Mouse (Mus musculus) heart, postnatal 0 days (tissue): ENCODE data around the gene Chn2. TPM values are rescaled to one million over a fixed set of nuclear protein-coding genes. Genes with fewer than 3 reads are reported as not detected.

ENCODE experiments used
- ATAC-seq: fragments of 200-750 bp; cut with Nextera tagmentation; 2 replicates; pipeline ENCODE4 v1.8.0; 2017; ENCODE audit warnings: low read depth, moderate number of reproducible peaks, moderate library complexity; ENCODE audit not compliant: insufficient read depth
- DNase-seq: peaks from one replicate; pipeline ENCODE4 v3.0.0-alpha.2; 2016; ENCODE audit warnings: low spot score
- H3K27ac ChIP-seq: fragments of 300-500 bp; sonication (generic); 2 replicates; pipeline ENCODE4 v1.5.1; 2014; ENCODE audit warnings: low read depth, mild to moderate bottlenecking
- H3K27me3 ChIP-seq: fragments of 300-500 bp; sonication (generic); 2 replicates; pipeline ENCODE4 v1.6.1; 2014; ENCODE audit warnings: low read length, mixed read lengths; ENCODE audit not compliant: control insufficient read depth, insufficient read depth
- H3K36me3 ChIP-seq: fragments of 300-500 bp; sonication (generic); replicated peaks from 2 replicates; pipeline ENCODE4 v1.6.1; 2014; ENCODE audit warnings: low read length, mixed read lengths; ENCODE audit not compliant: control insufficient read depth, insufficient read depth
- H3K4me1 ChIP-seq: fragments of 300-500 bp; sonication (generic); 2 replicates; pipeline ENCODE4 v1.6.1; 2014; ENCODE audit warnings: antibody characterized with exemption; ENCODE audit not compliant: control insufficient read depth, insufficient read depth
- H3K4me2 ChIP-seq: fragments of 300-500 bp; sonication (generic); 2 replicates; pipeline ENCODE4 v1.6.1; 2014; ENCODE audit warnings: low read depth, mild to moderate bottlenecking, low read length, moderate library complexity
- H3K4me3 ChIP-seq: fragments of 300-500 bp; sonication (generic); 2 replicates; pipeline ENCODE4 v1.5.1; 2014; ENCODE audit warnings: low read depth, low read length
- H3K9ac ChIP-seq: fragments of 300-500 bp; sonication (generic); replicated peaks from 2 replicates; pipeline ENCODE4 v1.6.1; 2014; ENCODE audit warnings: low read depth, low read length, mixed read lengths
- H3K9me3 ChIP-seq: fragments of 300-500 bp; sonication (generic); replicated peaks from 2 replicates; pipeline ENCODE4 v1.6.1; 2016; ENCODE audit warnings: low read length; ENCODE audit not compliant: control insufficient read depth
- CTCF ChIP-seq: IDR thresholded peaks from 2 replicates; pipeline ENCODE4 v1.5.1; 2016; ENCODE audit warnings: antibody characterized with exemption, control low read depth, low read depth
- EP300 ChIP-seq: IDR thresholded peaks from 2 replicates; pipeline ENCODE4 v1.6.1; 2016; ENCODE audit warnings: antibody characterized with exemption, low read depth
- WGBS: fragments of 180-500 bp; shearing (Covaris S2); extraction: QIAGEN DNeasy Blood & Tissue Kit; methylation state at CpG from one replicate; pipeline ENCODE4 v1.1.7; 2014; 5-methylcytosine and 5-hydroxymethylcytosine counted together
- polyA plus RNA-seq: library from polyadenylated mRNA; unstranded; fragments of >200 nt; fragmentation: Nextera tagmentation; extraction: Ambion mirVana; gene quantifications from 2 replicates; pipeline ENCODE4 v1.2.1, GENCODE M21; 2015
- total RNA-seq: library from RNA; depleted of rRNA; stranded (reverse); fragments of >200 nt; gene quantifications from 2 replicates; pipeline ENCODE4 v1.2.3, GENCODE M21; 2014; ENCODE audit warnings: low replicate concordance

The Chn2 gene
- total and polyA plus RNA-seq, 2 experiments from 2014 or later, result 2.0 to 12.2 TPM

- DNase-seq, result no peak
- Histone ChIP-seq H3K27ac (no peak overlapping the region), H3K36me3 (no peaks in the 10 kb centered on the region), H3K4me1 (no peaks in the 10 kb centered on the region), H3K9ac (no peak overlapping the region), H3K4me2 (no peak overlapping the region), H3K4me3 (no peak overlapping the region), H3K27me3 (no peaks in the 10 kb centered on the region), H3K9me3 (no peaks in the 10 kb centered on the region)
- 75% methylated on average over 16 of the region's 16 CpGs for WGBS
- ATAC-seq, result no peak
- TF ChIP-seq CTCF (no peak), EP300 (no peak)
Observed at GRCm38 (mm10) chr6:54008448-54009120, 30.8 kb upstream of the Chn2 start.

GRCm38 (mm10) chr6:54009293-54009692 is 30.1 kb upstream of the Chn2 start:
- DNase-seq, result no peak
- H3K4me2 ChIP-seq, result no peak overlapping the region
- H3K4me3 ChIP-seq, result no peak overlapping the region
- H3K27ac ChIP-seq, result no peak overlapping the region
- H3K4me1 ChIP-seq, result no peaks in the 10 kb centered on the region
- H3K9ac ChIP-seq, result no peak overlapping the region
- no peak for TF ChIP-seq EP300
- no peak for TF ChIP-seq CTCF
- no peaks in the 10 kb centered on the region for H3K9me3 ChIP-seq
- H3K27me3 ChIP-seq, result no peaks in the 10 kb centered on the region
- WGBS, result 31% methylated on average over 4 of the region's 4 CpGs
- no peaks in the 10 kb centered on the region for H3K36me3 ChIP-seq
- no peak for ATAC-seq

- no peaks in the 10 kb centered on the region for H3K36me3 ChIP-seq
- no peaks in the 10 kb centered on the region for H3K27me3 ChIP-seq
- no peak overlapping the region for H3K4me2 ChIP-seq
- no peaks in the 10 kb centered on the region for H3K9me3 ChIP-seq
- H3K27ac ChIP-seq, result no peak overlapping the region
- no peak overlapping the region for H3K4me3 ChIP-seq
- ATAC-seq (no peak), DNase-seq (no peak)
- H3K4me1 ChIP-seq, result no peaks in the 10 kb centered on the region
- TF ChIP-seq EP300 (no peak), CTCF (no peak)
- 84% methylated on average over 9 of the region's 9 CpGs for WGBS
- no peak overlapping the region for H3K9ac ChIP-seq
Observed at GRCm38 (mm10) chr6:54010362-54010761, 29.0 kb upstream of the Chn2 start.

GRCm38 (mm10) chr6:54012163-54012562 is 27.2 kb upstream of the Chn2 start:
- WGBS, result 82% methylated on average over 1 of the region's 1 CpGs
- Histone ChIP-seq H3K36me3 (no peaks in the 10 kb centered on the region), H3K9me3 (no peaks in the 10 kb centered on the region), H3K4me2 (no peak overlapping the region), H3K9ac (no peak overlapping the region), H3K4me3 (no peak overlapping the region), H3K4me1 (no peaks in the 10 kb centered on the region), H3K27me3 (no peaks in the 10 kb centered on the region), H3K27ac (no peak overlapping the region)
- no peak for ATAC-seq
- no peak for DNase-seq
- TF ChIP-seq CTCF (no peak), EP300 (no peak)

- no peak overlapping the region for H3K9ac ChIP-seq
- H3K9me3 ChIP-seq, result no peaks in the 10 kb centered on the region
- H3K36me3 ChIP-seq, result no peaks in the 10 kb centered on the region
- no peaks in the 10 kb centered on the region for H3K4me1 ChIP-seq
- no peak overlapping the region for H3K4me2 ChIP-seq
- no peaks in the 10 kb centered on the region for H3K27me3 ChIP-seq
- ATAC-seq (no peak), DNase-seq (no peak)
- no peak overlapping the region for H3K27ac ChIP-seq
- TF ChIP-seq CTCF, result no peak
- TF ChIP-seq EP300, result no peak
- no peak overlapping the region for H3K4me3 ChIP-seq
- 14% methylated on average over 2 of the region's 2 CpGs for WGBS
Observed at GRCm38 (mm10) chr6:54018038-54018437, 21.3 kb upstream of the Chn2 start.

- H3K4me1 ChIP-seq, result no peaks in the 10 kb centered on the region
- H3K4me2 ChIP-seq, result no peak overlapping the region
- H3K27me3 ChIP-seq, result no peaks in the 10 kb centered on the region
- H3K36me3 ChIP-seq, result no peaks in the 10 kb centered on the region
- H3K9me3 ChIP-seq, result no peaks in the 10 kb centered on the region
- TF ChIP-seq EP300 (no peak), CTCF (no peak)
- ATAC-seq, result no peak
- WGBS, result 70% methylated on average over 5 of the region's 5 CpGs
- no peak overlapping the region for H3K4me3 ChIP-seq
- DNase-seq, result no peak
- H3K9ac ChIP-seq, result no peak overlapping the region
- no peak overlapping the region for H3K27ac ChIP-seq
Observed at GRCm38 (mm10) chr6:54018861-54019260, 20.5 kb upstream of the Chn2 start.
